Mouse (Mus musculus) lung, adult 2 months (tissue): ENCODE data around the gene Hck.

Experiments
- CTCF ChIP-seq: fragments of 200-500 bp; IDR thresholded peaks from 2 replicates; pipeline ENCODE4 v1.5.1; 2011; ENCODE audit warnings: mild to moderate bottlenecking, low read length, control low read depth; ENCODE audit not compliant: insufficient read depth
- POLR2A ChIP-seq: fragments of 200-500 bp; IDR thresholded peaks from 2 replicates; pipeline ENCODE4 v1.6.1; 2011; ENCODE audit warnings: low read depth, mild to moderate bottlenecking, control low read depth, low read length, borderline replicate concordance; ENCODE audit errors: extremely low read depth

- TF ChIP-seq POLR2A (no peak), CTCF (no peak)
Measured at GRCm38 (mm10) chr2:153170490-153171224, 62.4 kb downstream of the Hck start.
